Mouse (Mus musculus) T-helper 1 cell (primary cell): Measurements from ENCODE around the gene Grik3.

Experiments used
- in situ Hi-C: fragments of 300-600 bp; cut with MboI, MseI; formaldehyde crosslinking; loops from one replicate; pipeline ENCODE4 v1.15.1; 2025; ENCODE audit warnings: high pct_unique_total_duplicates

The Grik3 gene

GRCm38 (mm10) chr4:125492122-125492505 is 1.6 kb downstream of the Grik3 start:
- in situ Hi-C loops, result no loop called here

- in situ Hi-C loops, result no loop called here
Measured at GRCm38 (mm10) chr4:125492706-125493105, 2.2 kb downstream of the Grik3 start.

DNA sequence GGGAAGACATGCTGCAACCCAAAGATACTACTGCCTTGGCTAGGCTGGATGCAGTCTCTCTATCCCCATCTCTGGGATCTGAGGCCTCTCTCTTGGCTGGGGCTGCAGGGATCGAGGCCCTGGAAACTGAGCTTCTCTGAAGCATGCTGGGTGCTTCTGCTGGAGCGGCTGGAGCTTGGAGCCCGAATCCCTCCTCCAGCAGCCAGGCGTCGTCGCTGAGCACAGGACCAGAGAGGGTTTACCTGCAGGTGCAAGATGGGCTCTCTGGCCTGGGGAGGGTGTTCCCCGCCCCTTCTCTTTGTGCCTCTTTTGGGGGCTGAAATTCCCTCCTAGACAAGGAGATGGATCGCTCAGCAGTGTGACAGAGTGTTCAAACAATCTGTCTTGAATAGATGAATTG is 2.6 kb downstream of the Grik3 start:
- in situ Hi-C loops, result no loop called here

DNA sequence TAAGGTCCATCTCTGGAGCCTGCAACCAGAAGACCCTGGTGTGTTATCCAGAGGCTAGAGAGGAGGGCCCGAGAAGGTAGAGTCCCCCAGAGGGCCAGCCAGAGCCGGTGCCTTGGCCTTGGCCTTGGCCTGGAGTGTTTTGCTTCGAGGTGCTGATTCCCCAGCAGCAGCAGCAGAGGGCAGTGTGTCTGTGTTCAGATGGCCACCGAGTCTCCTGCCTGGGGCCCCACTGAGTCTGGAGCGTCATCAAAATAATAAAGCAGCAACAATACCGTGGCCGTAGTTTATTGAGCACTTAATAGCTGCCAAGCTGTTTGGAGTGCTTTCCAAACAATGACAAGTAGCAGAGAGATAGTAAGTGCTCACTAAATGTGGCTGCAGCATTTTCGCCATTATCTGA is 5.0 kb downstream of the Grik3 start:
- in situ Hi-C loops, result no loop called here

DNA sequence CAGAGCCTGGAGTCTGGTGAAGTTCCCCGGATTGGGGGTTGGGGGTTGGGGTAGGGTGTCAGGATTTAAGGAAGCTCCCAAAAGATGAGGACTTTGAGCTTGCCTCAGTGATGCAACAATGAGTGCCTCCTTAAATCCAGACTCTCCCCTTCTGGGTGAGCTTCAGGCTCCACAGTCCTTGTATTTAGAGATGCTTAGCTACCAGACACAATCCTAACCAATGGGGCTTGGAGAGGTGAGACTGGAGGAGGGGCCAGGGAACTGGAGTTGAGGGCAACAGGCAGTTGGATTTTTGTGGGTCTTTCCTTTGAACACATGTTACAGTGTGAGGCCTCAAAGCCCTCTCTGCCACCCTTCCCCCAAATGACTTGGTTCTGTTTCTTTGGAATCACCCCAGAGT is 6.5 kb downstream of the Grik3 start:
- in situ Hi-C loops, result no loop called here

DNA sequence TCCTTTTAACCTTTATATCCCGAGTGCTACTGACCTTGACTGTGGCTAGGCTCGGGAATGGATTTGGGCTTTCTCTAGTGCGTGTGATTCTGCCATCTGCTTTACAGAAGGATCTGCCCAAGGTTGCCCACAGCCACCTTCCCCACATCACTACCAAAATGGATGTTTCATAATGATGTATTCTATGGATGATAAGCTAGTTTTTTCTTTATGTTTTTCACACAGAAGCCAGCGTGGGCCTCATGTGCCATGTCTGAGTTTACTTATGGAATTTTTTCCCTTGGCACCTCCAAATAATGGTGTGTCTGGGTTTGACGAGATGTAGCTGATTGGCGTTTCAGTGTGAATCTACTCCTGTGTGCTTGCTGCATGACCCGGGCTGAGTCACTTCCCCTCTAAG is 7.0 kb downstream of the Grik3 start:
- in situ Hi-C loops, result no loop called here

DNA sequence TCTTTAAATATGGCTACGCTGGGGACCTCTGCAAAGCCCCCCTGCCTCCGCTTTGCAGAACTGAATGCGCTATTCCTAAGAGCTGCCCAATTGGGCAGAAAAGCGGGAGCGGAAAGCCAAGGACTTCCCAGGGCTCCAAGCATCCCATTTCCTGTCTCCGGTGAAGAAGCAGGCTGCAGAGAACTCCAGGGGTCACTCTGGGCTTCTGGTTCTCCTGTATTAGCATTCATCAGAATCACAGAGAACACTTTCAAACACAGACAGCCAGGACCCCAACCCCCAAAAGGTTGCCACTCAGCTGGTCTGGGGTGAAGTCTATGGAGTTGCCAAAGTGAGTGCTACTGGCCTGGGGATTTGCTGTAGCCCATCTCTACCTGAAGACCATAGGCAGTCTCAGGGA is 8.4 kb downstream of the Grik3 start:
- in situ Hi-C loops, result no loop called here

DNA sequence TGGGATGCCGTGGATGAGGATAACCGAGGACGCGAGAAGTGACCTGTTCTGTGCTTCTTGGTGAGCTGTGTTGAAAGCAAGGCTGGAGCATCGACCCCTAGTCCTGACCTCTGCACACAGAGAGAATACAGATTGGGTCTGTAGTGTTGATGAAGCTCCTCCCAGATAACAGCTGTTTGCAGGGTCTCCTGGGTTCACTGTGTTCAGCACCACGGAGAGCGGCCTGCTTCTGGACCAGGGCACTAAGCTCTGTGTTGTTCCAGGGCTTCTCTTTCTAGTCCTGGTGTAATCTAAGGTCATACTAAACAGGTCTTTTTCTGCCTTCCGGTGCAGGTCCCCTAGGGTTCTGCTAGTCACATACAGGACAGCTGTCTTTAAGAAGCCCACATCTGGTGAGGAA is 12.4 kb downstream of the Grik3 start:
- in situ Hi-C loops, result loop anchor here (10.0 to 25.0 kb wide), 2 partner anchors 1684 to 1842 kb away; no protein-coding TSS in a partner anchor

DNA sequence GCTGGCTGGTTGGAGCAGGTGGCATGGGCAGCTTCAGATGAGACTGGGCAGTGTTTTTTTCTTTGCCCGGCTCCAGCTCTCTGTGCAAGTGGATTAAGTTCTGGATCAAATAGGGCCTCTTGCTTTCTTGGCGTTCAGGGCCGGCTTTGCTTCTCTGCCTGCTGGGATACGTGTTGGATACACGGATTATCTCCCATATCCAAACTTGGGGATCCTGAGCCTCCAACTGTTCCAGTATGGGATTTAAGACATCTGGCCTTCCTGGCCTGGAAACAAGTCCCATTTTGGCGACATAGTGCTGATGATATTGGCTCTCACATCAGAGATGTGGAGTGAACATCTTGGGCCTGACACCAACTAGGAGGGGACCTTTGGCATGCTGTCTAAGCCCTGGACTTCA is 21.9 kb downstream of the Grik3 start:
- in situ Hi-C loops, result loop anchor here (25.0 kb wide), 1 partner anchor 1675 kb away; no protein-coding TSS in a partner anchor

DNA sequence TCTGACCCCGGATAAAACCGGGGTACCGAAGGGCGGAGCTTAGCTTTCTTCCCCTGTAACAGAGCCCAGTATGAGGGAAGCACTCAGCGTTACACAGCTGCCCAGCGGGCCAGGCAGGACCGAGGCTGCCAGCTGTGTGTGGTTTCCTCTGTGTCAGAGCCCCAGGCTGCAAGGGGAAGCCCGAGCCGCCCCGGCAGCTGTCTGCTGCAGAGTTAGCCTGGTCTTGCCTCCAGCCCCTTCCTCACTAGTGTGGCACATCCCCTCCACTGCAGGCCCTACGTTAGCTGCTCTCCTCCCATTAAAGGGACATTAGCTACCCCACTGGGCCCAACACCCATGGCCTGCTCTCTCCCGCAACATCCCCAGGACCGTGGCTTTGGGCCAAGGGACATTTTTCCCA is 25.1 kb downstream of the Grik3 start:
- in situ Hi-C loops, result loop anchor here (25.0 kb wide), 1 partner anchor 1672 kb away; no protein-coding TSS in a partner anchor

- in situ Hi-C loops, result loop anchor here (25.0 kb wide), 1 partner anchor 1671 kb away; no protein-coding TSS in a partner anchor
Measured at GRCm38 (mm10) chr4:125516612-125517011, 26.1 kb downstream of the Grik3 start.

- in situ Hi-C loops, result loop anchor here (25.0 kb wide), 1 partner anchor 1668 kb away; no protein-coding TSS in a partner anchor
Measured at GRCm38 (mm10) chr4:125518861-125519260, 28.4 kb downstream of the Grik3 start.

- in situ Hi-C loops, result loop anchor here (25.0 kb wide), 1 partner anchor 1664 kb away; no protein-coding TSS in a partner anchor
Measured at GRCm38 (mm10) chr4:125522931-125523330, 32.4 kb downstream of the Grik3 start.

- in situ Hi-C loops, result no loop called here
Measured at GRCm38 (mm10) chr4:125525266-125525665, 34.8 kb downstream of the Grik3 start.

DNA sequence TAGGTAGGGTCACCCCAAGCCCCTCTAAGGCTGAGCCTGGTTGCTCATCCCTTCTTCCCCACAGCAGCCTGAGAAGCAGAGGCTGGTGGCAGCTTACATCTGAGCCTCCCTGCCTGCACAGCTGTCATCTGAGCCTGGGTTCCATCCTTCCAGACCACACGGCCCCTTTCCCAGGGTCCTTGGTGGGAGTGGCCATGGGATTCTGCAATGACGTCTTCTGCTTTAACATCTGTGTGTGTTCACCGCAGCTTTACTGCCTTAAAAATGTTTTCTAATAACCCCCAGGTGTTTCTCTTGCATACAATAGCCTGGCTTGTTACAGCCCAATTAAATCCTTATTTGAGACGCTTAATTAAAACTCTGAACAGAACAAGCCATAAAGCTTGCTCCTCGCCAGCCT is 35.9 kb downstream of the Grik3 start:
- in situ Hi-C loops, result no loop called here

DNA sequence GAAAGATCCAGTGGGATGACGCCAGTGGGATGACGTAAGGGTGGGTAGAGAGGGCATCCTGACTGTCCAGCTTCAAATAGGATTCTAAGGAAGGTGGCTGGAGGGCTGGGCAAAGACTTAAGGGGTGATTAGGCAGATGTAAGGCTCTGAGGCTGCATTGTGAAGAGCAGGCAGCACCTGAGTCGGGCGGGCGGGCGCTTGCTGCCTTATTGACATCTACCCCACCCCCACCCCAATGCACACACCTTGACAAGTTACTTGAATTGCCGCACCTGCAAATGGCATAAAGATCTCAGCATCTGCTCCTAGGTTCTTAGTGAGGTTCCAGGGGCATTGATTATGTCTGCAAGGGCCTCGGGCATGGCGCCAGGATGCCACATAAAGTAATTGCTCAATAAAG is 43.5 kb downstream of the Grik3 start:
- in situ Hi-C loops, result no loop called here

- in situ Hi-C loops, result no loop called here
Measured at GRCm38 (mm10) chr4:125534449-125534848, 43.9 kb downstream of the Grik3 start.

- in situ Hi-C loops, result no loop called here
Measured at GRCm38 (mm10) chr4:125534991-125535401, 44.5 kb downstream of the Grik3 start.

DNA sequence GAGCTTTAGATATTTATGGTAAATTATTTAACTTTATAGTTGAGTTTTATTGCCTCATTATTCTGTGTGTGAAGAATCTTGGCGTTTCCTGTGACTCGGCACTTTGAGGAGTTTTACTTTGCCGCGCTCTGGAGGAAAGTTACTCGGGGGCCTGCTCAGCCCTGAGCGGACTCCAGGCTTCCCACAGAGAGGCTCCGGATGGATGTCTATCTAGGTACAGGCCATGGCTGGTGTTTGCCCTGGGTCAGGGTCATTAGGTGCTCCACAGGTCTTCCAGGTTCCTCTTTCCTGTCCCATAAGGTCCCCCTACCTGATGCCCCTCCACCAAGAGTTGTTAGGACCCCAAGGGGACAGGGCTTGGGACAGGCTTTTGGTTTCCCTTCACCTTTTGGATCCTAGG is 45.0 kb downstream of the Grik3 start:
- in situ Hi-C loops, result no loop called here

GRCm38 (mm10) chr4:125535977-125536376 is 45.5 kb downstream of the Grik3 start:
- in situ Hi-C loops, result no loop called here

- in situ Hi-C loops, result no loop called here
Measured at GRCm38 (mm10) chr4:125538301-125538965, 47.9 kb downstream of the Grik3 start.

DNA sequence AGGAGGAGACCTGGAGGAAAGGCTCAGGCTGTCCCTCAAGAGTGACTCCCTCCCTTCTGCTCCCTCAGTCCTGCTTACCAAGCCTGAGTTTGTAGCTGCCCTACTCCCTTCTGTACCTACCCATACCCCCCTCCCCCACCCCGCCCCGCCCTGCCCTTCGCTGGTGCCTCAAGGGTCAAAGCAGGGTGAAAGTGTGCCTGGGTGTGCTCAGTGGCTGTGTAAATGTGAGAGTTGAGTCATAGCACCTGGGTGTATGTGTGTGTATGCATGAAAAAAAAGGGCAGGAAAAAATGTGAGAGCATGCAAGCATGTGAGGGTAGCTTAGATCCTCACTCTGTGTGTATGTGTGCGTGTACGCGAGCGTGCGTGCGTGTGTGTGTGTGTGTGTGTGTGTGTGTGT is 49.1 kb downstream of the Grik3 start:
- in situ Hi-C loops, result no loop called here

GRCm38 (mm10) chr4:125543171-125543570 is 52.7 kb downstream of the Grik3 start:
- in situ Hi-C loops, result no loop called here
